Mouse (Mus musculus): ENCODE measurements around the gene Itgb4. TPM values are rescaled to one million over a fixed set of nuclear protein-coding genes. Genes with fewer than 3 reads are reported as not detected.

The Itgb4 gene
- total and polyA plus RNA-seq, 2 experiments from 2014 or later, result 1.0 to 2.2 TPM

- TF ChIP-seq CTCF (IDR thresholded peaks at IDR 0.05), result no peak
- DNase-seq (ENCODE audit: low spot score) (no peak), ATAC-seq (ENCODE audit: low FRiP score) (no peak)
- H3K9ac ChIP-seq (replicated peaks; ENCODE audit: low read length, poor library complexity, severe bottlenecking), result peak overlapping the region; percentile 52; the same call in 1 of the 2 replicates
- no peaks in the 10 kb centered on the region for H3K27me3 ChIP-seq (ENCODE audit: insufficient read depth, low read length)
- WGBS, result 26% methylated on average over 8 of the region's 8 CpGs
- peak overlapping the region; percentile 55 for H3K27ac ChIP-seq (ENCODE audit: low read depth, low read length)
- H3K9me3 ChIP-seq (ENCODE audit: low read length), result no peaks in the 10 kb centered on the region
- peak overlapping the region; percentile 34 for H3K4me3 ChIP-seq (ENCODE audit: low read depth, low read length)
- H3K4me2 ChIP-seq (ENCODE audit: low read depth, low read length, poor library complexity, severe bottlenecking), result peak overlapping the region; percentile 69
- peaks cover 5% of the 10 kb centered on the region; the same call in 1 of the 2 replicates for H3K4me1 ChIP-seq (ENCODE audit: insufficient read depth, low read length)
- H3K36me3 ChIP-seq (ENCODE audit: insufficient read depth, low read length), result peaks cover 5% of the 10 kb centered on the region; the same call in 1 of the 2 replicates
Observed at GRCm38 (mm10) chr11:116004186-116004823, 29.8 kb downstream of the Itgb4 start.

- WGBS, result 6% methylated on average over 45 of the region's 54 CpGs
- H3K4me3 ChIP-seq (ENCODE audit: low read depth, low read length), result peak overlapping the region; percentile 34
- TF ChIP-seq CTCF (IDR thresholded peaks at IDR 0.05), result peak; percentile 72
- H3K36me3 ChIP-seq (ENCODE audit: insufficient read depth, low read length), result peaks cover 5% of the 10 kb centered on the region; the same call in 1 of the 2 replicates
- peak overlapping the region; percentile 69 for H3K4me2 ChIP-seq (ENCODE audit: low read depth, low read length, poor library complexity, severe bottlenecking)
- H3K9me3 ChIP-seq (ENCODE audit: low read length), result no peaks in the 10 kb centered on the region
- H3K27me3 ChIP-seq (ENCODE audit: insufficient read depth, low read length), result no peaks in the 10 kb centered on the region
- ATAC-seq (ENCODE audit: low FRiP score), result peak; percentile 72
- H3K27ac ChIP-seq (ENCODE audit: low read depth, low read length), result peak overlapping the region; percentile 55
- peaks cover 5% of the 10 kb centered on the region; the same call in 1 of the 2 replicates for H3K4me1 ChIP-seq (ENCODE audit: insufficient read depth, low read length)
- DNase-seq (ENCODE audit: low spot score), result peak; percentile 68
- H3K9ac ChIP-seq (replicated peaks; ENCODE audit: low read length, poor library complexity, severe bottlenecking), result peak overlapping the region; percentile 52; the same call in 1 of the 2 replicates
Observed at GRCm38 (mm10) chr11:116004840-116005700, 30.6 kb downstream of the Itgb4 start.

- Histone ChIP-seq H3K36me3 (ENCODE audit: insufficient read depth, low read length) (peaks cover 5% of the 10 kb centered on the region; the same call in 1 of the 2 replicates), H3K9ac (replicated peaks; ENCODE audit: low read length, poor library complexity, severe bottlenecking) (peak overlapping the region; percentile 52; the same call in 1 of the 2 replicates), H3K4me3 (ENCODE audit: low read depth, low read length) (no peak overlapping the region), H3K9me3 (ENCODE audit: low read length) (no peaks in the 10 kb centered on the region), H3K4me2 (ENCODE audit: low read depth, low read length, poor library complexity, severe bottlenecking) (peak overlapping the region; percentile 69), H3K27ac (ENCODE audit: low read depth, low read length) (no peak overlapping the region), H3K27me3 (ENCODE audit: insufficient read depth, low read length) (no peaks in the 10 kb centered on the region), H3K4me1 (ENCODE audit: insufficient read depth, low read length) (peaks cover 5% of the 10 kb centered on the region; the same call in 1 of the 2 replicates)
- no peak for TF ChIP-seq CTCF (IDR thresholded peaks at IDR 0.05)
- WGBS, result 67% methylated on average over 9 of the region's 9 CpGs
- DNase-seq (ENCODE audit: low spot score), result no peak
- ATAC-seq (ENCODE audit: low FRiP score), result no peak
Observed at GRCm38 (mm10) chr11:116005701-116006419, 31.4 kb downstream of the Itgb4 start.

- TF ChIP-seq CTCF (IDR thresholded peaks at IDR 0.05), result no peak
- Histone ChIP-seq H3K9me3 (ENCODE audit: low read length) (no peaks in the 10 kb centered on the region), H3K9ac (replicated peaks; ENCODE audit: low read length, poor library complexity, severe bottlenecking) (no peak overlapping the region), H3K27me3 (ENCODE audit: insufficient read depth, low read length) (no peaks in the 10 kb centered on the region), H3K4me1 (ENCODE audit: insufficient read depth, low read length) (peaks cover 5% of the 10 kb centered on the region; the same call in 1 of the 2 replicates), H3K36me3 (ENCODE audit: insufficient read depth, low read length) (peaks cover 5% of the 10 kb centered on the region; the same call in 1 of the 2 replicates), H3K27ac (ENCODE audit: low read depth, low read length) (no peak overlapping the region), H3K4me2 (ENCODE audit: low read depth, low read length, poor library complexity, severe bottlenecking) (no peak overlapping the region), H3K4me3 (ENCODE audit: low read depth, low read length) (no peak overlapping the region)
- ATAC-seq (ENCODE audit: low FRiP score) (no peak), DNase-seq (ENCODE audit: low spot score) (no peak)
- 89% methylated on average over 28 of the region's 28 CpGs for WGBS
Observed at GRCm38 (mm10) chr11:116007095-116007850, 32.8 kb downstream of the Itgb4 start.

GRCm38 (mm10) chr11:116008411-116008810 is 33.9 kb downstream of the Itgb4 start:
- no peak overlapping the region for H3K27ac ChIP-seq (ENCODE audit: low read depth, low read length)

More at GRCm38 (mm10) chr11:116008411-116008810, 33.9 kb downstream of the Itgb4 start:
- Histone ChIP-seq H3K4me2 (ENCODE audit: low read depth, low read length, poor library complexity, severe bottlenecking) (no peak overlapping the region), H3K4me1 (ENCODE audit: insufficient read depth, low read length) (peaks cover 14% of the 10 kb centered on the region; the same call in 1 of the 2 replicates), H3K4me3 (ENCODE audit: low read depth, low read length) (no peak overlapping the region), H3K36me3 (ENCODE audit: insufficient read depth, low read length) (peaks cover 5% of the 10 kb centered on the region; the same call in 1 of the 2 replicates), H3K27me3 (ENCODE audit: insufficient read depth, low read length) (no peaks in the 10 kb centered on the region), H3K9ac (replicated peaks; ENCODE audit: low read length, poor library complexity, severe bottlenecking) (no peak overlapping the region), H3K9me3 (ENCODE audit: low read length) (no peaks in the 10 kb centered on the region)
- TF ChIP-seq CTCF (IDR thresholded peaks at IDR 0.05), result no peak
- ATAC-seq (ENCODE audit: low FRiP score) (no peak), DNase-seq (ENCODE audit: low spot score) (no peak)
- WGBS, result 91% methylated on average over 11 of the region's 11 CpGs

Measured in midbrain, postnatal 0 days (tissue).